Mouse (Mus musculus) cerebellum, adult 2 months (tissue): ENCODE data around the gene Crim1.

ENCODE experiments used
- CTCF ChIP-seq: fragments of 200-500 bp; IDR thresholded peaks from 2 replicates; pipeline ENCODE4 v1.5.1; 2011; ENCODE audit warnings: low read depth, mild to moderate bottlenecking, control low read depth, low read length, moderate library complexity, borderline replicate concordance; ENCODE audit not compliant: insufficient read depth
- POLR2A ChIP-seq: fragments of 200-500 bp; IDR thresholded peaks from 2 replicates; pipeline ENCODE4 v1.6.1; 2011; ENCODE audit warnings: low read length, control low read depth, borderline replicate concordance; ENCODE audit not compliant: insufficient read depth

DNA sequence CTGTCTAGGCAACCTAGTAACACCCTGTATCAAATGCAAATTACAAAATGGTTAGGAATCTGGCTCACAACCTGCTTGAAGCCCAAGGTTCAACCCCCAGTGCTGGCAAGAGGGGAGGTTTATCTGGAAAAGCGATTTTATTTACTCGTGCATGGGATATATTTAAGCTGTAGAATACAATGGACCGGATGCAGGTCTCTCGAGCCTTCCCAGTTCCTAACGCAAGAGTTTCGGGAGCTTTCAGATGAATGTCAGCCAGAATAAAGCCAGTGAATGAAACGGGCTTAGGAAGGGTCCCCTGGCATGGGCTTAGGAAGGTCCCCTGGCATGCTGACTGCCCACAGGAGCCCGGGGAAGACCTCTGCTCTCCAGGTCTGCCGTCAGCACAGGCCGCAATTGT is 206.8 kb downstream of the Crim1 start:
- TF ChIP-seq POLR2A (no peak), CTCF (no peak)
